Mouse (Mus musculus): ENCODE measurements around the gene Fuca1.

Fuca1 gene

DNA sequence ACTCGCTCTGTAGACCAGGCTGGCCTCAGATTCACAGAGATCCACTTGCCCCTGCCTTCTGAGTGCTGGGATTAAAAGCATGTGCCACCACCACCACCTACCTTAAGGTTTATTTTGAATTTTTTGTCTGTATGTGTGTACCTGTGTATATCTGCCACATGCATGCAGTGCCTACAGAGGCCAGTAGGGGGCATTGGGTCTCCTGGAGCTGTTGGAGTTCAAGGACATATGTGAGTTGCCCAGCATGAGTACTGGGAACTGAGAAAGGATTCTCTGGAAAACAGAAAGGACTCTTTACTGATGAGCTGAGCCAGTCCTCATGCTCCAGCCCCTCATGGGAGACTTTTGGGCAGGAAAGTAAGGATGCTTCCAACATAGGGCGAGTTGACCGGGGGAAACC lies 31.0 kb downstream of the Fuca1 start:
- DNase-seq (ENCODE audit: low spot score in 2 of 2), result no peak

DNA sequence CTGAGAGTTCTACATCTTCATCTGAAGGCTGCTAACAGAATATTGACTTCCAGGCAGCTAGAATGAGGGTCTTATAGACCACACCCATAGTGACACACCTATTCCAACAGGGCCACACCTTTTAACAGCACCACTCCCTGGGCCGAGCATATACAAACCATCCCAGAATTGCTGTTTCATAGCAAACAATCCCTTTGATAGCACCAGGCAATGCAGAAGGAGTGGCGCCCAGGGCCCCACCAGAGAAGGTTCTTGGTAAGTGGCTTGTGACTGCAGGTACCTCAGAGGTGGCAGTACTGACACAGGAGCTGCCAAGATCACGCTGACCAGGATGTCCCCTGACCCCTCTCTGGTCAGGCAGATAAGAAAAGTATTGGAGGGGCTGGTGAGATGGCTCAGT lies 32.6 kb downstream of the Fuca1 start:
- no peak for DNase-seq (ENCODE audit: low spot score in 2 of 2)

DNA sequence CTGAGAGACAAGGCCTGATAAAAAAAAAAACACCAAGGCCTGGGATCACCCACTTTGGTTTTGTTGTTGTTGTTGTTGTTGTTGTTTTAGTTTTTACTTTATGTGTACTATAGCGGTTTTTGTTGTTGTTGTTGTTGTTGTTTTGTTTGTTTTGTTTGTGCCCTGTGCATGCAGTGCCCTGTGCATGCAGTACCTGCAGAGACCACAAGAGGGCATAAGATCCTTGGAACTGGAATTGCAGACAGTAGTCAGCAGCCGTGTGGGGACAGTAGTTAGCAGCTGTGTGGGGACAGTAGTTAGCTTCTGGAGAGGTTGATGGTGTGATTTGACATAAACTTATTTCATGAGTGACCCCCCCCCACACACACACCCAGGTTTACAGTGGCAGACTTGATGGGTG lies 33.7 kb downstream of the Fuca1 start:
- peak; percentile 61 to 83 for DNase-seq (ENCODE audit: low spot score in 2 of 2)

DNA sequence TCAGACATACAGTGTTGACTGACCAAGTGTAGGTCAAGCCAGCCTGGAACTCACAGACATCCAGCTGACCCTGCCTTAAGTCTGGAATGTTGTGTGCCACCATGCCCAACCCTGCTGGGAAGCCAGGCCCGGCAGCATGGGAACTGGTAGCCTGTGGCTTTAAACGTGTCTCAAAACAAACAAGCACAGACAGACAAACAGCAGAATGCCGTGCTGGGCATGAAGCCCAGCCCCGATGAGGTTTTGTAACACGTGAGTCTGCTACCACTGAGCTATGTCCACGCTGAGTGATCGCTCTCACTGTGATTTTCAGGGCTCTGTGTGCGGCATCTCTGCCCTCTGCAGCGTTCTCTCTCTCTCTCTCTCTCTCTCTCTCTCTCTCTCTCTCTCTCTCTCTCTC lies 35.4 kb downstream of the Fuca1 start:
- DNase-seq (ENCODE audit: low spot score in 2 of 2), result no peak

DNA sequence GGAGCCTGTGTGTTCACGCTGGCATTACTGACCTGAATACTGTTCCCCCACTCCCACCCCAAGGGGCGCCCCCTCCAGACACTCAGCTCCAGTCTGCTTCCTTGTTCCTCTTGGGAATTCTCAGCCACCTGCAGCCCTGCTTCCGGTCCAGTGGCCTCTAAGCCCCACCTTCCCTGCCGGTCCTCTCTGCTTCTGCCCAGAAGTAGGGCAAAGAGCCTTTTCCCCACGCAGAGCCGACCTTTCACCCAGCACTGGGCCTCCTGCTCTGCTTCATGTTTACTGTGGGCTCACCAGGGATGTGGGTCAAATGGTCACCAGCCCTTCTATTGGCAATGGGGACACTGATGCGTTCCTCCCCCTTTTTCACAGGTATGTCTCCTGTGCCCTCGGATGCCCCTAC lies 37.8 kb downstream of the Fuca1 start:
- DNase-seq (ENCODE audit: low spot score in 2 of 2), result no peak

DNA sequence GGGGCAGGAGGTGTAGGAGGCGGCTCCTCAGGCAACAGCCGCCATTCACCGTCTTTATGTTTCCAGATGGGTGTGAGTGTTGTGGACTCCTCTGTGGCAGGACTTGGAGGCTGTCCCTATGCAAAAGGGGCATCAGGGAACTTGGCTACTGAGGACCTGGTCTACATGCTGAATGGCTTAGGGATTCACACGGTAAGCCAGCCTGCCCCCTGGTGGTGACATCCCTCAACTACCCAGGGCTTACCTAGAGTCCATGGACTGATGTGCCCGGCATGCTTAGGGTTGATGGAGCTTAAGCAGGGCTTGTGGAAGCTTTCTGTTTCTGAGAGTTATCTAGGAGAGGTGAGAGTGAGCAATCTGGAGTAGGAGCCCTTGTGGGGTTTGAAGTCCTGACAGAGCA lies 40.2 kb downstream of the Fuca1 start:
- peak; percentile 65 to 85 for DNase-seq (ENCODE audit: low spot score in 2 of 2)

- no peak for DNase-seq (ENCODE audit: low spot score in 2 of 2)
These were observed 41.2 kb downstream of the Fuca1 start for GRCm38 (mm10) chr4:135961709-135962108.

- no peak for DNase-seq (ENCODE audit: low spot score in 2 of 2)
These were observed 41.7 kb downstream of the Fuca1 start for GRCm38 (mm10) chr4:135962198-135962597.

DNA sequence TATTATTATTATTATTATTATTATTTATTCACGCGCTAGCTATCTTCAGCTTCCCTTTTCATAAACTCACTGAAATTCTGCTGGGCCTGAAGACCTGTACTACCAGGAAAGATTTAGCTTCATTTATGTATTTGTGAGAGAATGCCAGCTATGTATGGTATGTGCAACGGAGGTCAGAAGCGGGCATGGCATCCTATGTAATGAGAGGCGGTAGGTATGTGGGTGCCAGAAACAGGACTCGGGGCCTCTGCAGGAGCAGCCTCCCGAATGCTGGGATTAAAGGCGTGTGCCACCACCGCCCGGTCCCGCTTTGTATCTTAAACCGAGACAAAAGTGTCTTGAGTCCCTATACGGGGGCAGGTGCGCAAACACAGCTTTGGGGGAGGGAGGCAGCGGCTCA lies 42.4 kb downstream of the Fuca1 start:
- no peak for DNase-seq (ENCODE audit: low spot score in 2 of 2)

- DNase-seq (ENCODE audit: low spot score in 2 of 2), result peak; percentile 86 to 88
These were observed 43.1 kb downstream of the Fuca1 start, which contains the start of gene Gale for GRCm38 (mm10) chr4:135963457-135964193. Gene Gale (plus strand): TSS chr4:135963727.

DNA sequence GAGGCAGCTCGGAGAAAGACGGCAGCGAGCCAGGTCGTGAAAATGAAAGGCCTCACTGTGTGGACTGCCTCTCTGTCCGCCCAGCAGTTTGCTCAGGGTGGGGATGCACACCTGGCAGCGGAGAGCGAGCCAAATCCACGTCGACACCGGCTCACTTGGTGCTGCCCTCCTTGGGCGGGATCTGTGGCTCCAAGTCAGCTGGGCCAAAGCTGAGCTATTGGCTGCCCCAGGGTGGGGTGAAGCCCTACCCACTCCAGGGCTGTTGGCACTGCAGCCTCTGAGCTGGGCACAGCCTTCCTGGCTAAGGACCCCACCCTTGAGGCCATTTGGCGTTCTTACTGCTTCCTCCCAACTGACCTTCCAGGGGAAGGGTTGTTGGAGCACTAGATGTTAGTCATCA lies 43.9 kb downstream of the Fuca1 start:
- DNase-seq (ENCODE audit: low spot score in 2 of 2), result peak in 1 of 2 experiments; percentile 41

DNA sequence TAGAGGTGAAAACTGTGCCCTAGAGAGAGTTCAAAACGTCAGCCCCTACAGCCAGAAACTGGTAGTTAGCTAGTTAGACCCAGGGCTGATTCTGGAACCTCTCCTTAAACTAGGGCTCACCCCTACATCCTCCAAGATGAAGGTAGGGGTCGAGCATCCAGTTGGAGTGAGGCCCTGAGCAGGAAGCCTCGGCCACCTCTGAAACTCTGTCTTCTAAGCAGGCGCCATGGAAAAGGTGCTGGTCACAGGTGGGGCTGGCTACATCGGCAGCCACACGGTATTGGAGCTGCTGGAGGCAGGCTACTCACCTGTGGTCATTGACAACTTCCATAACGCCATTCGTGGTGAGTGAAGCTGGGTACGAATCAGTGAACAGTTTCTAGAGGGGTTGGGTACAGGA lies 44.6 kb downstream of the Fuca1 start:
- no peak for DNase-seq (ENCODE audit: low spot score in 2 of 2)

GRCm38 (mm10) chr4:135966283-135966682 lies 45.7 kb downstream of the Fuca1 start:
- no peak for DNase-seq (ENCODE audit: low spot score in 2 of 2)

GRCm38 (mm10) chr4:135967086-135967760 lies 46.7 kb downstream of the Fuca1 start:
- no peak for DNase-seq (ENCODE audit: low spot score in 2 of 2)

DNA sequence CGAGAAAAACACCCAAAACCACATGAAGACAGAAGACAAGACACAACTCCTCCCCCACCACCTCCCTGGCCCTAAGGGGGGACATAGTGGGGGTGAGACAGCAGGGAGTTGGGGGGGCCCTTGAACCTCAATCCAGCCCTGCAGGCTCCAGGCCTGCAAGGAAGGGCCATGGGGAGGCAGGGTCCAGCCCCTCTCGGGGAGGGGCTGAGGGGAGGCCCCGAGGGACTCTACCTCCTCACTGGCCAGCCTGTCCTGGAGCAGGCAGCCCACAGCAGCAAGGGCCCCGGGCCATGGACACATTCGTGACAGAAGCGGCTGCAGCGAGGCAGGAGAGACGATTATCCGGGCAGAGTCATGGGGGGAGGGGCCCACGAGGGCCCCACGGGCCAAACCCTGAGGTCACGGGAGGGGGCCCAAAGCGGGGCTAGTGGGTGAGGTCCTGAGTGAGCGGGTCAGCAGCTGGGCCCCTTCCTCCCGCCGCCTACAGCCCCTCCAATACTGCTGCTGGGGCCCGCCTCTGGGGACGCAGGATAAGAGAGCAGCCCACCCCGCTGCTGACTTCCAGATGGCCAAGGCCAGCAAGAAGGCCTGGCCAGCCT lies 47.8 kb downstream of the Fuca1 start:
- no peak for DNase-seq (ENCODE audit: low spot score in 2 of 2)

- DNase-seq (ENCODE audit: low spot score in 2 of 2), result no peak
These were observed 48.7 kb downstream of the Fuca1 start for GRCm38 (mm10) chr4:135969070-135969750.

DNA sequence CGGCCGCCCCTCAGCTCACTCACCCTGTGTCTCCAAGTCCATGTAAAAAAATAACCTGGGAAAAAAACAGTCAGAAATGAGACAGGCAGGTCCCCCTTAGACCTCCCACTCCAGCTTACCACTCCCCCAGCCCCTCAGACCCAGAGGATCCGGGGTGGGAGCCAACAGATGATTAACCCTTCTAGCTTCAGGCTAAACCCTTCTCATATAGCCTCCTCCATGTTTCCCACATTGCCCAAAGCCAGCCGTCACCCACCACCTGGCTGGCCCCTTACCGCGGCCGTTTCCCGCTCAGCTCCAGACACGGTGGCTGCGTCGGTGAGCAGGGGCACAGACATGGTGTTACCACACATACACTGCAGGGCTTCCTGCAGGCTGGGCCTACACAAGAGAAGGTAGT lies 50.0 kb downstream of the Fuca1 start:
- DNase-seq (ENCODE audit: low spot score in 2 of 2), result no peak

- DNase-seq (ENCODE audit: low spot score in 2 of 2), result no peak
These were observed 51.4 kb downstream of the Fuca1 start for GRCm38 (mm10) chr4:135971805-135972555.

DNA sequence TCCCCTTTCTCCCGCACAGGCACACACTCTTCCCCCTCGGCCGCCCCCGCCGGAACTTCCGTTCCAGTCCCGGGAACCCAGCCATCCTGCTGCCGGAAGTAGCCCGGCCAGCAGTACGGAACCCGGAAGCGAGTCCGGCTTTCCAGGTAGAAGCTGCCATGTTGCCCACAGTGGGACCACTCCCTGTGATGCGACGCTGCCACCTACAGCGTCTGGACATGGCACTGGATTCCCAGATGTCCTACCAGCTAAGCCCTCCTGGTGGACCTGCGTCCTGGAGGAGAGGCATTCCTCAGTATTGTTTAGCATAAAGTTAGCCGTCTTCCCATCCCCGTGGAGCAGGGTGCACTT lies 52.0 kb downstream of the Fuca1 start, which contains the start of gene Lypla2:
Gene Lypla2, minus strand, starts transcription at position 71 of the 351 bp plus-strand sequence.
- DNase-seq (ENCODE audit: low spot score in 2 of 2), result peak; percentile 56 to 71

- DNase-seq (ENCODE audit: low spot score in 2 of 2), result no peak
These were observed 52.6 kb downstream of the Fuca1 start for GRCm38 (mm10) chr4:135972911-135973811.

GRCm38 (mm10) chr4:135976146-135976545 lies 55.6 kb downstream of the Fuca1 start:
- no peak for DNase-seq (ENCODE audit: low spot score in 2 of 2)
